Mouse (Mus musculus) cortical plate, adult 2 months (tissue): ENCODE data around the gene Rcbtb1.

ENCODE experiments used
- CTCF ChIP-seq: fragments of 200-500 bp; IDR thresholded peaks from 2 replicates; pipeline ENCODE4 v1.5.1; 2011; ENCODE audit warnings: mild to moderate bottlenecking, control low read depth, low read length; ENCODE audit not compliant: insufficient read depth; ENCODE audit errors: extremely low read depth
- POLR2A ChIP-seq: fragments of 200-500 bp; IDR thresholded peaks from 2 replicates; pipeline ENCODE4 v1.6.1; 2011; ENCODE audit warnings: mild to moderate bottlenecking, low read length, control low read depth; ENCODE audit not compliant: insufficient read depth; ENCODE audit errors: extremely low read depth

DNA sequence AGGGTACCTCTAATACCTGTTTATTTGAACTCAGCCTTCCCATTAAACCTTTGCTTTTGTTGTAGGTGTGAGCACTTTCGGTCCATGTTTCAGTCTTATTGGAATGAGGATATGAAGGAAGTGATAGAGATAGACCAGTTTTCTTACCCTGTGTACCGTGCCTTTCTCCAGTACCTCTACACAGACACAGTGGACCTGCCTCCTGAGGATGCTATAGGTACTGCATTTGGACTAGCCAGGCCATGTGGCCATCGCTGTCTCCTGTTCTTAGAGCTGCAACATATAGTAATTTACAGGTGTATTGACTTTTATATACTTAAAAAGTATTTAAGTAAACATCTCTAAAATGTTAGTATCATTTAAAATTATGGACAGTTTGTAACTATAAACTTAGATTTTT lies 28.8 kb downstream of the Rcbtb1 start:
- TF ChIP-seq POLR2A (no peak), CTCF (peak; percentile 20; the same call in 1 of the 2 replicates)
